Mouse (Mus musculus) C2C12 (cell line): ENCODE measurements around the gene D10Jhu81e.

ENCODE experiments used
- CTCF ChIP-seq: IDR thresholded peaks from one replicate; pipeline ENCODE4 v1.5.1; 2011; ENCODE audit not compliant: control insufficient read depth, insufficient read depth, insufficient read length
- MAX ChIP-seq: IDR thresholded peaks from one replicate; pipeline ENCODE4 v1.6.1; 2011; ENCODE audit warnings: mild to moderate bottlenecking, control low read depth
- USF1 ChIP-seq: IDR thresholded peaks from one replicate; pipeline ENCODE4 v1.6.1; 2011; ENCODE audit warnings: low read depth, mild to moderate bottlenecking, control low read depth, moderate library complexity

- TF ChIP-seq CTCF (peak; percentile 67), USF1 (no peak), MAX (peak; percentile 18)
These were observed 9.7 kb downstream of the D10Jhu81e start for GRCm38 (mm10) chr10:78159906-78160305.
